Mouse (Mus musculus) forebrain, embryonic 12.5 days (tissue): ENCODE measurements at regions not wholly inside any gene's neighbourhood (a gene's known extent, or its start where the extent isn't known, plus 50 kb on each side); places are given as distances from the start of the nearest gene placed in this dataset.

ENCODE experiments used
- ATAC-seq: fragments of 200-750 bp; cut with Nextera tagmentation; 2 replicates; pipeline ENCODE4 v1.8.0; 2017; ENCODE audit warnings: moderate TSS enrichment; ENCODE audit not compliant: low FRiP score
- H3K27ac ChIP-seq: fragments of 300-500 bp; sonication (generic); 2 replicates; pipeline ENCODE4 v1.5.1; 2016; ENCODE audit warnings: mild to moderate bottlenecking
- H3K27me3 ChIP-seq: fragments of 300-500 bp; sonication (generic); 2 replicates; pipeline ENCODE4 v1.6.1; 2016; ENCODE audit warnings: mild to moderate bottlenecking
- H3K36me3 ChIP-seq: fragments of 300-500 bp; sonication (generic); replicated peaks from 2 replicates; pipeline ENCODE4 v1.6.1; 2016; ENCODE audit warnings: mild to moderate bottlenecking
- H3K4me1 ChIP-seq: fragments of 300-500 bp; sonication (generic); 2 replicates; pipeline ENCODE4 v1.6.1; 2016
- H3K4me2 ChIP-seq: fragments of 300-500 bp; sonication (generic); 2 replicates; pipeline ENCODE4 v1.6.1; 2016; ENCODE audit warnings: mild to moderate bottlenecking, moderate library complexity
- H3K4me3 ChIP-seq: fragments of 300-500 bp; sonication (generic); replicated peaks from 2 replicates; pipeline ENCODE4 v1.5.1; 2016; ENCODE audit warnings: mild to moderate bottlenecking
- H3K9ac ChIP-seq: fragments of 300-500 bp; sonication (generic); 2 replicates; pipeline ENCODE4 v1.6.1; 2016; ENCODE audit warnings: mild to moderate bottlenecking
- H3K9me3 ChIP-seq: fragments of 300-500 bp; sonication (generic); 2 replicates; pipeline ENCODE4 v1.6.1; 2016
- WGBS: fragments of 180-500 bp; shearing (Covaris S2); methylation state at CpG from one replicate; pipeline ENCODE4 v1.1.7; 2016; 5-methylcytosine and 5-hydroxymethylcytosine counted together

- no peaks in the 10 kb centered on the region for H3K36me3 ChIP-seq
- no peak for ATAC-seq
- no peaks in the 10 kb centered on the region for H3K9me3 ChIP-seq
- H3K4me1 ChIP-seq: peaks cover 8% of the 10 kb centered on the region; the same call in 1 of the 2 replicates
- H3K27me3 ChIP-seq: no peaks in the 10 kb centered on the region
- WGBS: 44% methylated on average over 9 of the region's 9 CpGs
- peak overlapping the region; percentile 56 for H3K27ac ChIP-seq
- no peak overlapping the region for H3K4me2 ChIP-seq
- no peak overlapping the region for H3K4me3 ChIP-seq
- H3K9ac ChIP-seq: no peak overlapping the region
These were observed 151.1 kb upstream of the Phyhipl start for GRCm38 (mm10) chr10:70806786-70807385.

- H3K9ac ChIP-seq: no peak overlapping the region
- no peak; the same call in 1 of the 2 replicates for ATAC-seq
- no peaks in the 10 kb centered on the region for H3K4me1 ChIP-seq
- H3K27ac ChIP-seq: peak overlapping the region; percentile 9
- H3K36me3 ChIP-seq: no peaks in the 10 kb centered on the region
- no peak overlapping the region for H3K4me3 ChIP-seq
- 79% methylated on average over 11 of the region's 11 CpGs for WGBS
- no peaks in the 10 kb centered on the region for H3K9me3 ChIP-seq
- H3K4me2 ChIP-seq: no peak overlapping the region
- H3K27me3 ChIP-seq: no peaks in the 10 kb centered on the region
These were observed 145.1 kb upstream of the Phyhipl start for GRCm38 (mm10) chr10:70800736-70801306.

- Histone ChIP-seq H3K4me2 (no peak overlapping the region), H3K9me3 (no peaks in the 10 kb centered on the region), H3K36me3 (no peaks in the 10 kb centered on the region), H3K9ac (no peak overlapping the region), H3K27ac (no peak overlapping the region), H3K4me3 (no peak overlapping the region), H3K4me1 (no peaks in the 10 kb centered on the region), H3K27me3 (no peaks in the 10 kb centered on the region)
- ATAC-seq: no peak
- 88% methylated on average over 5 of the region's 5 CpGs for WGBS
These were observed 144.1 kb upstream of the Phyhipl start for GRCm38 (mm10) chr10:70799906-70800305.

GRCm38 (mm10) chr10:70799191-70799742, 143.5 kb upstream of the Phyhipl start:
- no peak overlapping the region for H3K9ac ChIP-seq
- H3K4me2 ChIP-seq: no peak overlapping the region
- H3K27ac ChIP-seq: no peak overlapping the region
- H3K9me3 ChIP-seq: no peaks in the 10 kb centered on the region
- no peaks in the 10 kb centered on the region for H3K36me3 ChIP-seq
- H3K4me1 ChIP-seq: no peaks in the 10 kb centered on the region
- ATAC-seq: no peak
- WGBS: 92% methylated on average over 11 of the region's 11 CpGs
- no peaks in the 10 kb centered on the region for H3K27me3 ChIP-seq
- H3K4me3 ChIP-seq: no peak overlapping the region

GRCm38 (mm10) chr10:70788814-70789452, 133.2 kb upstream of the Phyhipl start:
- H3K4me3 ChIP-seq: no peak overlapping the region
- no peaks in the 10 kb centered on the region for H3K36me3 ChIP-seq
- H3K9me3 ChIP-seq: no peaks in the 10 kb centered on the region
- WGBS: 64% methylated on average over 7 of the region's 7 CpGs
- H3K27ac ChIP-seq: no peak overlapping the region
- no peaks in the 10 kb centered on the region for H3K27me3 ChIP-seq
- ATAC-seq: no peak
- no peak overlapping the region for H3K4me2 ChIP-seq
- H3K9ac ChIP-seq: no peak overlapping the region
- peaks cover 7% of the 10 kb centered on the region; the same call in 1 of the 2 replicates for H3K4me1 ChIP-seq

- Histone ChIP-seq H3K4me3 (no peak overlapping the region), H3K4me1 (no peaks in the 10 kb centered on the region), H3K9ac (no peak overlapping the region), H3K4me2 (no peak overlapping the region), H3K27ac (no peak overlapping the region), H3K36me3 (no peaks in the 10 kb centered on the region), H3K9me3 (no peaks in the 10 kb centered on the region), H3K27me3 (no peaks in the 10 kb centered on the region)
- ATAC-seq: no peak
- WGBS: 97% methylated on average over 3 of the region's 3 CpGs
These were observed 125.3 kb upstream of the Phyhipl start for GRCm38 (mm10) chr10:70781036-70781435.

- ATAC-seq: no peak
- no peaks in the 10 kb centered on the region for H3K9me3 ChIP-seq
- no peaks in the 10 kb centered on the region for H3K27me3 ChIP-seq
- no peaks in the 10 kb centered on the region for H3K36me3 ChIP-seq
- no peak overlapping the region for H3K4me2 ChIP-seq
- no peak overlapping the region for H3K27ac ChIP-seq
- 81% methylated on average over 11 of the region's 11 CpGs for WGBS
- H3K4me3 ChIP-seq: no peak overlapping the region
- H3K4me1 ChIP-seq: no peaks in the 10 kb centered on the region
- H3K9ac ChIP-seq: no peak overlapping the region
These were observed 122.8 kb upstream of the Phyhipl start for GRCm38 (mm10) chr10:70778596-70778995.

GRCm38 (mm10) chr10:70774571-70774970, 118.8 kb upstream of the Phyhipl start:
- Histone ChIP-seq H3K9ac (no peak overlapping the region), H3K4me2 (no peak overlapping the region), H3K4me3 (no peak overlapping the region), H3K27me3 (no peaks in the 10 kb centered on the region), H3K27ac (no peak overlapping the region), H3K9me3 (no peaks in the 10 kb centered on the region), H3K4me1 (no peaks in the 10 kb centered on the region), H3K36me3 (no peaks in the 10 kb centered on the region)
- WGBS: 76% methylated on average over 2 of the region's 2 CpGs
- ATAC-seq: no peak

GRCm38 (mm10) chr10:70774159-70774558, 118.4 kb upstream of the Phyhipl start:
- H3K9me3 ChIP-seq: no peaks in the 10 kb centered on the region
- ATAC-seq: no peak
- no peaks in the 10 kb centered on the region for H3K27me3 ChIP-seq
- no peaks in the 10 kb centered on the region for H3K4me1 ChIP-seq
- no peak overlapping the region for H3K4me3 ChIP-seq
- no peak overlapping the region for H3K27ac ChIP-seq
- WGBS: 87% methylated on average over 4 of the region's 4 CpGs
- H3K4me2 ChIP-seq: no peak overlapping the region
- H3K9ac ChIP-seq: no peak overlapping the region
- no peaks in the 10 kb centered on the region for H3K36me3 ChIP-seq

GRCm38 (mm10) chr10:70767461-70767860, 111.7 kb upstream of the Phyhipl start:
- no peaks in the 10 kb centered on the region for H3K9me3 ChIP-seq
- no peaks in the 10 kb centered on the region for H3K36me3 ChIP-seq
- H3K4me1 ChIP-seq: no peaks in the 10 kb centered on the region; the same call in 1 of the 2 replicates
- 91% methylated on average over 7 of the region's 7 CpGs for WGBS
- H3K27ac ChIP-seq: no peak overlapping the region
- no peaks in the 10 kb centered on the region for H3K27me3 ChIP-seq
- no peak overlapping the region for H3K4me3 ChIP-seq
- H3K9ac ChIP-seq: no peak overlapping the region
- ATAC-seq: no peak
- H3K4me2 ChIP-seq: no peak overlapping the region

GRCm38 (mm10) chr10:70766869-70767268, 111.1 kb upstream of the Phyhipl start:
- no peaks in the 10 kb centered on the region for H3K27me3 ChIP-seq
- no peaks in the 10 kb centered on the region for H3K36me3 ChIP-seq
- no peaks in the 10 kb centered on the region; the same call in 1 of the 2 replicates for H3K4me1 ChIP-seq
- no peak overlapping the region for H3K4me2 ChIP-seq
- H3K4me3 ChIP-seq: no peak overlapping the region
- no peak for ATAC-seq
- H3K9ac ChIP-seq: no peak overlapping the region
- 94% methylated on average over 1 of the region's 1 CpGs for WGBS
- no peaks in the 10 kb centered on the region for H3K9me3 ChIP-seq
- no peak overlapping the region for H3K27ac ChIP-seq

- H3K27me3 ChIP-seq: no peaks in the 10 kb centered on the region
- ATAC-seq: no peak
- no peak overlapping the region for H3K27ac ChIP-seq
- H3K9me3 ChIP-seq: no peaks in the 10 kb centered on the region
- H3K36me3 ChIP-seq: no peaks in the 10 kb centered on the region
- WGBS: 64% methylated on average over 8 of the region's 8 CpGs
- no peak overlapping the region for H3K9ac ChIP-seq
- no peak overlapping the region for H3K4me3 ChIP-seq
- no peaks in the 10 kb centered on the region; the same call in 1 of the 2 replicates for H3K4me1 ChIP-seq
- H3K4me2 ChIP-seq: no peak overlapping the region
These were observed 110.7 kb upstream of the Phyhipl start for GRCm38 (mm10) chr10:70766450-70766849.
